Mouse (Mus musculus): ENCODE data around the gene Dglucy. TPM values are rescaled to one million over a fixed set of nuclear protein-coding genes. Genes with fewer than 3 reads are reported as not detected.

Dglucy gene
- polyA plus RNA-seq, 1 experiment: 34.1 TPM

DNA sequence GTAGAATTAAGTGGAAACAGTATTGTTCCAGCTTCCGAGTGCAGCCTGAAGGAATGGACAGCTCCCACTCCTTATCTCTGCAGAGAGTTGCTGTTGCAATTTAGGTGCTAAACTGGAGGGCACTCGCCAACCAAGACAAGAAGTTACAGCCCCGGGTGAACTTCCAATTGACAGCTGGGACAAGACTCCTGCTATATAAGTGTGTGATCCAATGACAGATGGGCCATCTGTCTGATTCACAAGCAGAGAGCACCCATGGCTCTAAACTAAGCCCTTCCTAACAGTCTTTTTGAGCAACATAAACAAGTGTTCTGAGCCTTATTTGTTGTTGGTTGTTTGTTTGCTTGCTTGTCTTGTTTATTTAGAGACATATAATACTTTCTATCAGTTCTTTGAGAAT, 117.8 kb downstream of the Dglucy start:
- TF ChIP-seq POLR2A (IDR thresholded peaks at IDR 0.05; ENCODE audit: borderline replicate concordance, low read depth, low read length): no peak
- no peak for TF ChIP-seq CTCF (IDR thresholded peaks at IDR 0.05; ENCODE audit: low read depth, low read length)
- Histone ChIP-seq H3K27ac (ENCODE audit: insufficient read depth, low read depth, low read length) (no peak overlapping the region), H3K4me3 (ENCODE audit: insufficient read depth, low read length) (no peak overlapping the region), H3K4me1 (ENCODE audit: control insufficient read depth, insufficient read depth, low read length) (0 out of 2 replicates have a peak, but pooled peaks cover 2% of the 10 kb centered on the region)

DNA sequence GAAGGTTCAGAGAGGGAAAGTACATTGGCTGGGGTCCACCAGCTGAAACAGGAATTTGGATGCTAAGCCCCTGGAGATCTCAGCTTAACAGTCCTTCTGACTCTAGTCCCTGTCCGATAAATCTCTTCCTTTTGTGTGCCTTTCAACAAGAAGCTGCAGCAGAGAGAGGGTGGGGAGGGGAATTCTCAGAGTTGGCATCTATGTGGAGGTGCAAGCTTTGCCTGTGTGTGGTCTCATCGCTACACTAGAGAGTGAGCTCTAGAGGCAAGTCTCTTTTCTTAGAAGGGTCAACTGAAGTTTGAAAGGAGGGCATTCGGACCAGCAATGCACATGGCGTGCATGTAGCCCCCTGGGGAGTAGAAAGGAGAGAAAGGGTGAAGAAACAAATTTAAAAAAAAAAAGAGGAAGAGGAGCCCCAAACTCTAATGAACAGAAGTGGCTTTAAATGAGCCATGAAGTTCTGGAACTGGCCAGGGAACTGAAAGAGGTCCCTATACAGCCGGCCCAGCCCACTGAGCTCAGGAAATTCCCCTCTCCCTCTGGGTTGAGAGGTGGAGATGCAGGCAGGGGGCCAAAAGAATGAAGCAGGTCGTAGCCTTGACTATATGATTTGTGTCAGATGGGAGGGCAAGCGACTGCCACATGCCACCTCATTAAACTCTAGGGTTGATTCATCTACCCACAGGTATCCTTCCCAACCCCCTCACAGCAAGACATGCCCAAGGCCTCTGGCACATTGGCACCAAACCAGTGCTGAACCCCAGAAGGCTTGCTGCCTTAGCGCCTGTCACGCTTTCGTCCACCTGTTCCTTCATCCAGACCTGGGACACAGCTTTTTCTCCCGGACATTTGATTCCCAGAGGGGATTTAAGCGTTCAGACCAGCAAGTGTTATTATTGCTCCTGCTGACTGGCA, 119.1 kb downstream of the Dglucy start:
- Histone ChIP-seq H3K4me3 (ENCODE audit: insufficient read depth, low read length) (no peak overlapping the region), H3K4me1 (ENCODE audit: control insufficient read depth, insufficient read depth, low read length) (0 out of 2 replicates have a peak, but pooled peaks cover 2% of the 10 kb centered on the region), H3K27ac (ENCODE audit: insufficient read depth, low read depth, low read length) (no peak overlapping the region)
- TF ChIP-seq CTCF (IDR thresholded peaks at IDR 0.05; ENCODE audit: low read depth, low read length) (no peak), POLR2A (IDR thresholded peaks at IDR 0.05; ENCODE audit: borderline replicate concordance, low read depth, low read length) (no peak)

DNA sequence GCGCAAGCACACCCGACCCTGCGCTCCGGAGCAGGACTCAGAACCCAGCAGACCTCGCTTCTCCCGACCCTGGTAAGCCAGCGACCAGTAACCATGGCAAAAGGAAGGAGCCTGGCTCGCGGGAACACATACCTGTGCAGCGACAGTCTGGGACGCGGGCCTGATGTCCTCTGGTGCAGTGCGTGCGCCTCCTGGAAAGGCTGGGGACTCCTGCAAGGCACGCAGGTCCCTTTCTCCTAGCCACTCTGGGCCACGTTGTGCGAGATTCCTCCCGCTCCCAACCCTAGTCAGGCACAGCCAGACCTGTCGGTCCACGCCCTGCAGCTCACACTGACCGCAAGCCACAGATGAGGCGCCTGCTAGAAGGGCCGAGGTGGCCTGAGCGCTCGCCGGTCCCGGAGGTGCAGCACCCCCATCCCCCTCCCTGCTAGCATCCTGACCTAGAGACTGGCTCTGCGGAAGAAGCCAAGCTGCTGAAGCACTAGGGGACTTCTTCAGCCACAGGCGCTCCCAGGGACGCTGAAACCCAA, 120.3 kb downstream of the Dglucy start:
- TF ChIP-seq POLR2A (IDR thresholded peaks at IDR 0.05; ENCODE audit: borderline replicate concordance, low read depth, low read length) (no peak), CTCF (IDR thresholded peaks at IDR 0.05; ENCODE audit: low read depth, low read length) (no peak)
- H3K4me3 ChIP-seq (ENCODE audit: insufficient read depth, low read length): peak overlapping the region; percentile 36
- no peak overlapping the region for H3K27ac ChIP-seq (ENCODE audit: insufficient read depth, low read depth, low read length)
- 0 out of 2 replicates have a peak, but pooled peaks cover 2% of the 10 kb centered on the region for H3K4me1 ChIP-seq (ENCODE audit: control insufficient read depth, insufficient read depth, low read length)

DNA sequence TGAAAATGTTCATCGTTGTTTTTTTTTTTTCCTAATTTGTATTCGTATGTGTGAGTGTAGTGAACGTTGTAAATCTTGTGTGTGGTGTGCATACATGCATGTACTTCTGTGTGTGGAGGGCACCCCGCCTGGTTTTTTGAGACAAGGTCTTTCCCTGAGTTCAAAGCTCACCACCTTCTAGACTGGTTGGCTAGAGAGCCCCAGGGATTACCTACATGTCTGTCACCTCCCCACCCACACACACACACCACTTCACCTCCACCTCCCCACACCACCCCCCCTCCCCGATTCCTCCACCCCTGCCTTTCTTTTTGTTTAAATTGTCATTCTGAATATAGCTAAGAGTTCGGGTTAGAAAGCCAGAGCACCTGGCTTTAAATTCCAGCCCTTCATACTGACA, 122.0 kb downstream of the Dglucy start:
- 0 out of 2 replicates have a peak, but pooled peaks cover 2% of the 10 kb centered on the region for H3K4me1 ChIP-seq (ENCODE audit: control insufficient read depth, insufficient read depth, low read length)
- TF ChIP-seq POLR2A (IDR thresholded peaks at IDR 0.05; ENCODE audit: borderline replicate concordance, low read depth, low read length) (no peak), CTCF (IDR thresholded peaks at IDR 0.05; ENCODE audit: low read depth, low read length) (no peak)
- no peak overlapping the region for H3K27ac ChIP-seq (ENCODE audit: insufficient read depth, low read depth, low read length)
- H3K4me3 ChIP-seq (ENCODE audit: insufficient read depth, low read length): no peak overlapping the region

DNA sequence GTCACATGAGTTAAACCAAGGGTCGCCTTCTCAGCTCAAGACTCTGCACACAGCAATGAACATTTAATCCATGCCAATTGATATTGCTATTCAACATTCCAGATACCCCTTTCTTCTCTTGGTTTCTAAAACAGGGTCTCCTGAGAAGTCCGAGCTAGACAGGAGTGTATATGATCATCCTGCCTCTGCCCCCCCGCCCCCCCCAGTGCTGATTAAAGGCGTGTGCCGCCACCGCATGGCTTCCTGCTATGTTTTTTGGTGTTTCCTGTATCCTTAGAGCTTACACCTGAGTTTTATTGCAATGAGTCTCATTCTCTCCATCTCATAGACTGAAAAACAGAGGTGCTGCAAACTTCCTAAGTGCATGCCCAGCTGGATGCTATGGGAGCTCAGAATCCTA, 122.5 kb downstream of the Dglucy start:
- H3K4me1 ChIP-seq (ENCODE audit: control insufficient read depth, insufficient read depth, low read length): 0 out of 2 replicates have a peak, but pooled peaks cover 2% of the 10 kb centered on the region
- TF ChIP-seq CTCF (IDR thresholded peaks at IDR 0.05; ENCODE audit: low read depth, low read length): no peak
- no peak for TF ChIP-seq POLR2A (IDR thresholded peaks at IDR 0.05; ENCODE audit: borderline replicate concordance, low read depth, low read length)
- no peak overlapping the region for H3K4me3 ChIP-seq (ENCODE audit: insufficient read depth, low read length)
- H3K27ac ChIP-seq (ENCODE audit: insufficient read depth, low read depth, low read length): no peak overlapping the region

GRCm38 (mm10) chr12:100903761-100904160, 124.9 kb downstream of the Dglucy start:
- no peak for TF ChIP-seq POLR2A (IDR thresholded peaks at IDR 0.05; ENCODE audit: borderline replicate concordance, low read depth, low read length)
- TF ChIP-seq CTCF (IDR thresholded peaks at IDR 0.05; ENCODE audit: low read depth, low read length): no peak
- no peak overlapping the region for H3K4me3 ChIP-seq (ENCODE audit: insufficient read depth, low read length)
- H3K4me1 ChIP-seq (ENCODE audit: control insufficient read depth, insufficient read depth, low read length): peaks cover 11% of the 10 kb centered on the region
- no peak overlapping the region for H3K27ac ChIP-seq (ENCODE audit: insufficient read depth, low read depth, low read length)

DNA sequence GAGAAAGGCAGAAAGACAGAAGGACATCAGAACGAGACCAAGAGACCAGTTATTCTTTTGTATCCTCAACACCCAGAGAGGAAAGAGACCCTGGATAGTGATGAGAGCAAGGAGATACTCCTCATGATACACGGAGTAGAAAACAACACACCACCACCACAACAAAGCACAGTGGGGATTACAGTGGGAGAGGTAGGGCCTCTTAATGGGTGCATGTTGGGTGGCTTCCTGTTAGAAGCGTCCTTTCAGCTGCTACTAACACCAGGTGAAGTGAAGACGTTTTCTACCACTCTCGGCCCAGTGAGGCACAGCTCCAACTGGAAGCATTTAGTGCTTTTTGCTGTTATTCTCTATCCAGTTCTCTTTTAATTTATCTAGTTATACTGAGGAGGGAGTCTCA, 128.0 kb downstream of the Dglucy start:
- TF ChIP-seq POLR2A (IDR thresholded peaks at IDR 0.05; ENCODE audit: borderline replicate concordance, low read depth, low read length) (no peak), CTCF (IDR thresholded peaks at IDR 0.05; ENCODE audit: low read depth, low read length) (no peak)
- Histone ChIP-seq H3K4me3 (ENCODE audit: insufficient read depth, low read length) (no peak overlapping the region), H3K27ac (ENCODE audit: insufficient read depth, low read depth, low read length) (no peak overlapping the region), H3K4me1 (ENCODE audit: control insufficient read depth, insufficient read depth, low read length) (peaks cover 9% of the 10 kb centered on the region)

DNA sequence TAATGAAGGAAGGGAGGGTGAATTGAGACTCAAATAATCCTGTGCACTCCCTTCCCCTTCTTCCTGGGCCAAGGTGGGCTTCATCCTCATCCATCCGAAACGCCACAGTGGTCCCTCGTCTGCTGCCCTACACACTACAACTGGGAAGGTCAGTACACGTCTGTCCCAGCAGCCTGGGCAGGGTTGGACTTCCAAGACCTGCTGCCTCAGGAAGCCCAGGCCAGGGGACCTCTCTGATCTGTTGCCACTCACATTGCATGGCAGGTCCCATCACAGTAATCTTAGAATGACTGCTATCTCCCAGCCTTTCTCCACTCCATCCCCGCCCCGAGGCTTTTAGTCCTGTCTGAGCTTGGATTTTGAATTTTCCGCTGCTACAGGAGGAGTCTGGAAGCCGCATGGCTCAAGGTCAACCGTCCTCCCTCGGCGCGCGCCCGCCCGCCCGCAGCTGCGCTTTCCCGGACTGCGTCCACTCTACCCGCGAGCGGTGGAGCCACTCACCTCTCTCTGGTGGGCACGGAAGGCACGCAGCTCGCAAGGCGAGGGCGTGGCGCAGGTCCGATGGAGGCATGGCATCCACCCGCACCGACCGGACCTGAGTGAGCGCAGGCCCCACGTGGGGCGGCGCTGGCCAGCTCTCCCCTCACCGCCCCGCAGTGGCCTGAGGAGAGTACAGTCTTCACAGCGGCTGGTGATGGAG, 128.9 kb downstream of the Dglucy start, which contains the start of gene Gpr68:
TSS of gene Gpr68 (minus strand) at position 601 of the 700 bp plus-strand sequence.
- no peak for TF ChIP-seq CTCF (IDR thresholded peaks at IDR 0.05; ENCODE audit: low read depth, low read length)
- TF ChIP-seq POLR2A (IDR thresholded peaks at IDR 0.05; ENCODE audit: borderline replicate concordance, low read depth, low read length): no peak
- peaks cover 9% of the 10 kb centered on the region for H3K4me1 ChIP-seq (ENCODE audit: control insufficient read depth, insufficient read depth, low read length)
- H3K4me3 ChIP-seq (ENCODE audit: insufficient read depth, low read length): peak within 1 kb of the TSS; percentile 68
- H3K27ac ChIP-seq (ENCODE audit: insufficient read depth, low read depth, low read length): no peak within 1 kb of the TSS

- TF ChIP-seq POLR2A (IDR thresholded peaks at IDR 0.05; ENCODE audit: borderline replicate concordance, low read depth, low read length): no peak
- no peak for TF ChIP-seq CTCF (IDR thresholded peaks at IDR 0.05; ENCODE audit: low read depth, low read length)
- Histone ChIP-seq H3K4me1 (ENCODE audit: control insufficient read depth, insufficient read depth, low read length) (peaks cover 9% of the 10 kb centered on the region), H3K4me3 (ENCODE audit: insufficient read depth, low read length) (peak overlapping the region; percentile 68; the same call in 1 of the 2 replicates), H3K27ac (ENCODE audit: insufficient read depth, low read depth, low read length) (no peak overlapping the region)
These were observed 129.6 kb downstream of the Dglucy start for GRCm38 (mm10) chr12:100908298-100909034.
